Mouse (Mus musculus) bone marrow, adult 2 months (tissue): ENCODE results near the gene Trim54.
A peak's percentile ranks its signal among the peaks of the same experiment; 100 is the strongest.

Experiments used
- CTCF ChIP-seq: fragments of 200-500 bp; IDR thresholded peaks from 2 replicates; pipeline ENCODE4 v1.5.1; 2011; ENCODE audit warnings: low read length, control low read depth; ENCODE audit not compliant: control insufficient read depth, insufficient read depth
- POLR2A ChIP-seq: fragments of 200-500 bp; IDR thresholded peaks from 2 replicates; pipeline ENCODE4 v1.6.1; 2011; ENCODE audit warnings: low read depth, mild to moderate bottlenecking, control low read depth, low read length, borderline replicate concordance; ENCODE audit not compliant: control insufficient read depth

DNA sequence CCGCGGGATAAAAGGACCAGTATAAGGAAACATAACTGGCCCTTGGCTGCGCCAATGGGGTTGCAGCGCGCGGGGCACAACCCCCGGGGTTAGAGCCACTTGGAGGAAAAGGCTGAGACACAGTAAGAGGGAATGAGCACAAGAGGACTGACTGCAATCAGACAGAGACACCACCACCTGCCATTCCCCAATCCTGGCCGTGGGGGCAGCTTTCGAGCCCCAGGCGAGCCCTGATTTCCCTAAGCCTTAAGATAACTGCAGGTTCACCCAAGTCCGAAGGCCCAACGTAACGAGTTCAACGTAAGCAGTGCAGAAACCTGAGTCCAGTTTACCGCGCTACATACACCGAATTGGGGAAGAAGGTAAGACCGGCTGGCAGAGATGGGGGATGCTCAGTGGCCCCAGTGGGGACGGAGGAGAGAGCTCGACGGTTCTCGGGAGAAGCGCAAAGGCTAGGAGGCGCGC, 62.8 kb downstream of the Trim54 start:
- TF ChIP-seq CTCF (no peak), POLR2A (peak; percentile 11; the same call in 1 of the 2 replicates)
